Mouse (Mus musculus) forebrain, embryonic 12.5 days (tissue): ENCODE measurements around the gene Pkd1. TPM values are rescaled to one million over a fixed set of nuclear protein-coding genes. Genes with fewer than 3 reads are reported as not detected.

Experiments
- ATAC-seq: fragments of 200-750 bp; cut with Nextera tagmentation; 2 replicates; pipeline ENCODE4 v1.8.0; 2017; ENCODE audit warnings: moderate TSS enrichment; ENCODE audit not compliant: low FRiP score
- H3K27ac ChIP-seq: fragments of 300-500 bp; sonication (generic); 2 replicates; pipeline ENCODE4 v1.5.1; 2016; ENCODE audit warnings: mild to moderate bottlenecking
- H3K27me3 ChIP-seq: fragments of 300-500 bp; sonication (generic); 2 replicates; pipeline ENCODE4 v1.6.1; 2016; ENCODE audit warnings: mild to moderate bottlenecking
- H3K36me3 ChIP-seq: fragments of 300-500 bp; sonication (generic); replicated peaks from 2 replicates; pipeline ENCODE4 v1.6.1; 2016; ENCODE audit warnings: mild to moderate bottlenecking
- H3K4me1 ChIP-seq: fragments of 300-500 bp; sonication (generic); 2 replicates; pipeline ENCODE4 v1.6.1; 2016
- H3K4me2 ChIP-seq: fragments of 300-500 bp; sonication (generic); 2 replicates; pipeline ENCODE4 v1.6.1; 2016; ENCODE audit warnings: mild to moderate bottlenecking, moderate library complexity
- H3K4me3 ChIP-seq: fragments of 300-500 bp; sonication (generic); replicated peaks from 2 replicates; pipeline ENCODE4 v1.5.1; 2016; ENCODE audit warnings: mild to moderate bottlenecking
- H3K9ac ChIP-seq: fragments of 300-500 bp; sonication (generic); 2 replicates; pipeline ENCODE4 v1.6.1; 2016; ENCODE audit warnings: mild to moderate bottlenecking
- H3K9me3 ChIP-seq: fragments of 300-500 bp; sonication (generic); 2 replicates; pipeline ENCODE4 v1.6.1; 2016
- WGBS: fragments of 180-500 bp; shearing (Covaris S2); methylation state at CpG from one replicate; pipeline ENCODE4 v1.1.7; 2016; 5-methylcytosine and 5-hydroxymethylcytosine counted together
- microRNA-seq: library from miRNA; unstranded; fragments of <30 nt; microRNA quantifications from one replicate; pipeline ENCODE4, GENCODE M21; 2017
- polyA plus RNA-seq: library from polyadenylated mRNA; unstranded; fragments of >200 nt; fragmentation: Nextera tagmentation; extraction: Ambion mirVana; gene quantifications from 2 replicates; pipeline ENCODE4 v1.2.1, GENCODE M21; 2016

Gene Pkd1
- polyA plus RNA-seq, 1 experiment from 2014 or later: 17.9 TPM

DNA sequence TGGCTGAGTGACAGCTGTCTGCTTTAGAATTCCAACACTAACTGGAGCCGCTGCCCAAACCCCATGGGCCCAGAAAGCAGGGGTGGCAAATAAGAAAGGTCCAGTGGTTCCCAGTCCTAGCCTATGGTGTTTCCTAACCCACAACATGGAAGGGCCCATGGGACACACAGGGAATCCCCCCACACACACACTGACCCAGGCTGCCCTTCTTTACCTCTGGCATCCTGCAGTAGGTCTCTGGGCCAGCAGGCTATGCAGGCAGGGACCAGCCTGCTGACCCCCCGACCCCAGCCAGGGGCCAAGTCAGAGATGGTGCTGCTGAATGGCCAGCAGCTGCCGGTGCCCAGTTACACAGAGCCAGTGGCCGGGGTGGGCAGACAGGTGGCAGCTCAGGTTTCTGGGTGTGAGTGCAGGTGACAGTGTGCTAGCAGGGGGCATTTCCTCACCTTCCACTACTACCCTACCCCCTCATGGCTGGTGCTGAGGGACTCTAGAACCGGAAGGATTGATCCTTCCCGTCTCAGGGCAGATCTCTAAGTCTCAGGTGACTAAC is 93.2 kb downstream of the Pkd1 start:
- H3K27ac ChIP-seq: no peak overlapping the region
- H3K4me2 ChIP-seq: no peak overlapping the region; the same call in 1 of the 2 replicates
- H3K4me1 ChIP-seq: no peaks in the 10 kb centered on the region
- H3K9me3 ChIP-seq: no peaks in the 10 kb centered on the region
- 0 out of 2 replicates have a peak, but pooled peaks cover 7% of the 10 kb centered on the region for H3K36me3 ChIP-seq
- WGBS: 77% methylated on average over 6 of the region's 6 CpGs
- no peak for ATAC-seq
- H3K4me3 ChIP-seq: no peak overlapping the region
- no peaks in the 10 kb centered on the region for H3K27me3 ChIP-seq
- no peak overlapping the region for H3K9ac ChIP-seq

DNA sequence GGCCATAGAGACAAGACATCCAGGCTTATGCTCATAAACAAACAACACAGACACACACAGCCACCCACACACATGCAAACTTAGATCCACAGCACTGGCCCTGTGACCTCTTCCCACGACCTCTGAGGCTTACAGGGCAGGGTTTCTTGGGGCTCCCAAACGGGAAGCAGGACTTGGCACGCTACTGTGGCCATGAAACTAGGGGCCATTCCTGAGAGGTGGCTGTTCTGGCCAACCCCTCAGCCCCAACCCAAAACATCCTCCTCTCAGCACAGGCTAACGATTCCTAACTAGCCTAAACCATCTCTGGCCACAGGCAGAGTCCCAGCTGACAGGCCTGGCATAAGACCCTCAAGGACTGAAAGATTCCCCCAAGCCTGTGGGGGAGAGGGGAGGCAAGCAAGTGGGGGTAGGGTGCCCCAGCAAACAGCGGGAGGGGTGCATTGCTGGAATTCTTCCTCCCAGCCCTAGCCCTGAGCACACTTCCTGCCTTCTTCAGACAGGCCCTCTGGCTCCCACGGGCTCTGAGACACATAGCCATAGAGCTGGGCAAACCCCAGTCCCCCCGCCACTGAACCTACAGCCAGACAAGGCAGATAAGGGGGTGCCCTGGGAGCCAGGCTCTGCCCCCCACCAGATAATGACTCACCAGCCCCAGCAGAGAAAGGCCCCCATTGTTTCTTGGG is 94.5 kb downstream of the Pkd1 start:
- Histone ChIP-seq H3K36me3 (no peaks in the 10 kb centered on the region), H3K4me3 (no peak overlapping the region), H3K9me3 (no peaks in the 10 kb centered on the region), H3K9ac (no peak overlapping the region), H3K4me1 (no peaks in the 10 kb centered on the region), H3K27ac (peak overlapping the region; percentile 21; the same call in 1 of the 2 replicates), H3K4me2 (no peak overlapping the region), H3K27me3 (peaks cover 11% of the 10 kb centered on the region)
- ATAC-seq: no peak
- whole genome bisulfite sequencing: 66% methylated on average over 7 of the region's 7 CpGs

DNA sequence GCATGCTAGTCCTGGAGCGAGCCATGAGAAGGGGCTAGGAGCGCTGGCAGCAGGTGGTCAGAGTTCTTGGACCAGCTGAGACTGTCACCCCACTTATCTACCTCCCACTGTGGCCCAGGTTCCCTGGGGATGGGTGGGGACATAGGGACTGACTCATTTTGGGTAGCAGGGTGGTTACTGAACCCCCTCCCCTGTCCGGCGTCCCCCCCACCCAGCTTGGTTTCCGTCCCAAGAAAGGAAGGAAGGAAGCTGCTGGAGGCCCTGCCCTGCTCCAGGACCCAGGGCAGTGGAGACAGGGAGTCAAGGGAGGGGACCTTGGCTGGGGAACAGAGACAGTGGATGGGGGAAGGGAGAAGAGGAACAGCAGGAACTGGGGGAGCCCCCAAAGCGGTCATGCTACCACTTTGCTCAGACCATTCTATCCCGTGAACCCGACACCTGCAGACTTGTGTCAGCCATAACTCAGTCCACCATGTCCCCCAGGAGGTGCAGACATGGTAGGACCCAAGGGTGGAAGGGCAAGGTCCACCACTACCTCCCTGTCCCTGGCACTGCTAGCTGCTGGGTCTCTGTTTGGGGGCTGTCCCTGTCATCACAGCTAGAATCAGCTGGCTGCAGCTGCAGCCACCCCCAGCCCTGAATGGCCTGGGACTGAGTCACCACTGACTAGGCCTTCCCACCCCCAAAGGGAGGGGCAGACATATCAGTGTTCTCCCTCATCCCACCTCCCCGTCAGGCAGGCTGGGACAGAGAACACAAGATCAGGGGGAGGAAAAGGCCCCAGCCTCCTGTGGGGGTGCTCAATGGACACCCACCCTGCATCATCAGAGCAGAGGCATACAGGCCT is 95.5 kb downstream of the Pkd1 start:
- H3K4me2 ChIP-seq: no peak overlapping the region
- no peak overlapping the region for H3K9ac ChIP-seq

DNA sequence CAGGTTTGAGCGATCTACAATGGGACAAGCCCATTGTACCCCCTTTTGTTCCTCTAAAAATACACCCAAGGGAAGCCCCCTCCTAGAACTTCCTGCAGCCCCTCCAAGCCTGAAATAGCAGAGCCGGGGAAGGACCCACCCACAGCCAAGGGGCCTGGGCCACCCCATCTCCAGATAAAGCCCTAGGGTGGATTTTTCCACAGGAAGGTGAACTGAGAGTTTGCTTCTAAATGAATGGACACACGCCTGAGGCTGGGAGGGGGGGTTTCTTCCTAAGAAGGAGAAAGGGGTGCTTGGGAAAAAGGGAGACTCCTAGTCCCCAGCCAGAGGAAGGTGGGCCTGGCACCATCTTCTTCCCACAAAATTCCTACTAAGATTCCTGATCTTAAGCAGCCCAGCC is 96.3 kb downstream of the Pkd1 start:
- Histone ChIP-seq H3K27me3 (peaks cover 28% of the 10 kb centered on the region), H3K4me2 (no peak overlapping the region), H3K4me1 (peaks cover 10% of the 10 kb centered on the region), H3K27ac (no peak overlapping the region), H3K4me3 (no peak overlapping the region), H3K9me3 (no peaks in the 10 kb centered on the region), H3K36me3 (no peaks in the 10 kb centered on the region), H3K9ac (no peak overlapping the region)
- no peak for ATAC-seq
- 72% methylated on average over 3 of the region's 3 CpGs for WGBS

More for the DNA sequence above, 95.5 kb downstream of the Pkd1 start:
- Histone ChIP-seq H3K27me3 (peaks cover 20% of the 10 kb centered on the region), H3K36me3 (no peaks in the 10 kb centered on the region), H3K4me3 (no peak overlapping the region), H3K9me3 (no peaks in the 10 kb centered on the region), H3K27ac (0 out of 2 replicates have a peak overlapping the region, but pooled peaks have one; percentile 21), H3K4me1 (peaks cover 8% of the 10 kb centered on the region)
- WGBS: 80% methylated on average over 9 of the region's 9 CpGs
- ATAC-seq: no peak

Small RNAs within 50 kb of the gene (microRNA-seq; reads per million reads assigned to microRNA genes)
- gene Gm24589: not detected

Other genes with a start within 250 kb of the Pkd1 start
- not detected in 2 replicates for gene Abca17, start 198.8 kb upstream of the Pkd1 start, polyA plus RNA-seq
- 17.7 and 18.0 TPM in 2 replicates for gene Abca3, start 197.9 kb upstream of the Pkd1 start, polyA plus RNA-seq
- 391 and 404 TPM in 2 replicates for gene Rnps1, start 135.3 kb upstream of the Pkd1 start, polyA plus RNA-seq
- 53.5 and 61.2 TPM in 2 replicates for gene Eci1, start 123.2 kb upstream of the Pkd1 start, polyA plus RNA-seq
- 4.9 and 5.1 TPM in 2 replicates for gene Dnase1l2, start 106.7 kb upstream of the Pkd1 start, polyA plus RNA-seq
- gene E4f1, start 79.5 kb upstream of the Pkd1 start, polyA plus RNA-seq: 34.1 and 37.1 TPM in 2 replicates
- gene Pgp, start 79.4 kb upstream of the Pkd1 start, polyA plus RNA-seq: 59.3 and 60.3 TPM in 2 replicates
- gene Bricd5, start 76.0 kb upstream of the Pkd1 start, polyA plus RNA-seq: not detected in 2 replicates
- gene Mlst8, start 70.8 kb upstream of the Pkd1 start, polyA plus RNA-seq: 34.4 and 37.9 TPM in 2 replicates
- gene Caskin1, start 61.2 kb upstream of the Pkd1 start, polyA plus RNA-seq: 14.8 and 16.6 TPM in 2 replicates
- gene Traf7, start 21.9 kb upstream of the Pkd1 start, polyA plus RNA-seq: 100 and 103 TPM in 2 replicates
- 1.7 and 1.9 TPM in 2 replicates for gene Rab26, start 15.6 kb upstream of the Pkd1 start, polyA plus RNA-seq
- gene Tsc2, start 82.8 kb downstream of the Pkd1 start, polyA plus RNA-seq: 78.4 and 89.3 TPM in 2 replicates
- 14.5 and 18.8 TPM in 2 replicates for gene Nthl1, start 82.8 kb downstream of the Pkd1 start, polyA plus RNA-seq
- gene Slc9a3r2, start 100.5 kb downstream of the Pkd1 start, polyA plus RNA-seq: 18.3 and 21.9 TPM in 2 replicates
- not detected in 2 replicates for gene Npw, start 108.6 kb downstream of the Pkd1 start, polyA plus RNA-seq
- 25.5 and 26.9 TPM in 2 replicates for gene Zfp598, start 119.9 kb downstream of the Pkd1 start, polyA plus RNA-seq
- 27.8 and 33.5 TPM in 2 replicates for gene Syngr3, start 140.1 kb downstream of the Pkd1 start, polyA plus RNA-seq
- gene Gfer, start 146.3 kb downstream of the Pkd1 start, polyA plus RNA-seq: 49.1 and 50.2 TPM in 2 replicates
- gene Noxo1, start 146.4 kb downstream of the Pkd1 start, polyA plus RNA-seq: 1.6 and 2.6 TPM in 2 replicates
- gene Tbl3, start 157.8 kb downstream of the Pkd1 start, polyA plus RNA-seq: 94.7 and 98.0 TPM in 2 replicates
- 0.29 TPM in 1 of 2 replicates, not detected in the other for gene Rnf151, start 168.2 kb downstream of the Pkd1 start, polyA plus RNA-seq
- gene Rps2, start 168.3 kb downstream of the Pkd1 start, polyA plus RNA-seq: 946 and 1,025 TPM in 2 replicates
- 195 and 201 TPM in 2 replicates for gene Ndufb10, start 174.6 kb downstream of the Pkd1 start, polyA plus RNA-seq
- gene Rpl3l, start 178.0 kb downstream of the Pkd1 start, polyA plus RNA-seq: not detected in 2 replicates
- gene Msrb1, start 186.8 kb downstream of the Pkd1 start, polyA plus RNA-seq: 18.8 and 19.5 TPM in 2 replicates
- 1.1 and 1.7 TPM in 2 replicates for gene Hs3st6, start 203.2 kb downstream of the Pkd1 start, polyA plus RNA-seq